Mouse (Mus musculus) limb, embryonic 14.5 days (tissue): ENCODE measurements around the gene Scrg1. TPM values are rescaled to one million over a fixed set of nuclear protein-coding genes. Genes with fewer than 3 reads are reported as not detected.
A peak's percentile ranks its signal among the peaks of the same experiment; 100 is the strongest.

ENCODE experiments used
- ATAC-seq: fragments of 200-750 bp; cut with Nextera tagmentation; 2 replicates; pipeline ENCODE4 v1.8.0; 2017; ENCODE audit warnings: low read depth, moderate number of reproducible peaks, moderate TSS enrichment; ENCODE audit not compliant: low FRiP score
- DNase-seq: peaks from one replicate; pipeline ENCODE4 v3.0.0-alpha.2; 2015; ENCODE audit warnings: low spot score
- H3K27ac ChIP-seq: fragments of 300-500 bp; sonication (generic); replicated peaks from 2 replicates; pipeline ENCODE4 v1.5.1; 2014; ENCODE audit warnings: low read depth, mild to moderate bottlenecking, low read length, moderate library complexity, mixed read lengths
- H3K27me3 ChIP-seq: fragments of 300-500 bp; sonication (generic); 2 replicates; pipeline ENCODE4 v1.6.1; 2014; ENCODE audit warnings: low read length, mixed read lengths; ENCODE audit not compliant: control insufficient read depth, insufficient read depth
- H3K36me3 ChIP-seq: fragments of 300-500 bp; sonication (generic); 2 replicates; pipeline ENCODE4 v1.6.1; 2014; ENCODE audit warnings: mild to moderate bottlenecking, low read length, moderate library complexity, mixed read lengths; ENCODE audit not compliant: control insufficient read depth, insufficient read depth
- H3K4me1 ChIP-seq: fragments of 300-500 bp; sonication (generic); 2 replicates; pipeline ENCODE4 v1.6.1; 2014; ENCODE audit warnings: antibody characterized with exemption, low read length, mixed read lengths; ENCODE audit not compliant: control insufficient read depth, insufficient read depth
- H3K4me2 ChIP-seq: fragments of 300-500 bp; sonication (generic); replicated peaks from 2 replicates; pipeline ENCODE4 v1.6.1; 2014; ENCODE audit warnings: low read depth, mild to moderate bottlenecking, low read length, moderate library complexity; ENCODE audit not compliant: severe bottlenecking
- H3K4me3 ChIP-seq: fragments of 300-500 bp; sonication (generic); replicated peaks from 2 replicates; pipeline ENCODE4 v1.5.1; 2014; ENCODE audit warnings: low read length
- H3K9ac ChIP-seq: fragments of 300-500 bp; sonication (generic); 2 replicates; pipeline ENCODE4 v1.6.1; 2014; ENCODE audit warnings: mild to moderate bottlenecking, low read depth, low read length, moderate library complexity; ENCODE audit not compliant: severe bottlenecking
- H3K9me3 ChIP-seq: fragments of 300-500 bp; sonication (generic); 2 replicates; pipeline ENCODE4 v1.6.1; 2016; ENCODE audit warnings: low read length; ENCODE audit not compliant: control insufficient read depth
- POLR2A ChIP-seq: fragments of 200-500 bp; IDR thresholded peaks from 2 replicates; pipeline ENCODE4 v1.8.0; 2012; ENCODE audit warnings: inconsistent platforms, mild to moderate bottlenecking, moderate library complexity, borderline replicate concordance; ENCODE audit not compliant: insufficient read depth, insufficient read length; ENCODE audit errors: extremely low read depth
- WGBS: fragments of 180-500 bp; shearing (Covaris S2); extraction: QIAGEN DNeasy Blood & Tissue Kit; methylation state at CpG from one replicate; pipeline ENCODE4 v1.1.7; 2014; 5-methylcytosine and 5-hydroxymethylcytosine counted together
- polyA plus RNA-seq, 2 experiments: library from polyadenylated mRNA; depleted of rRNA in 1 of 2; stranded (reverse) in 1 of 2; unstranded in 1 of 2; fragments of >200 nt; fragmentation: Nextera tagmentation in 1 of 2; extraction: Ambion mirVana in 1 of 2; gene quantifications; 2 replicates each; pipeline versions ENCODE4 v1.2.1 to v1.2.3; 2012 to 2014

The Scrg1 gene
- polyA plus RNA-seq, 2 experiments: 24.1 to 39.5 TPM

DNA sequence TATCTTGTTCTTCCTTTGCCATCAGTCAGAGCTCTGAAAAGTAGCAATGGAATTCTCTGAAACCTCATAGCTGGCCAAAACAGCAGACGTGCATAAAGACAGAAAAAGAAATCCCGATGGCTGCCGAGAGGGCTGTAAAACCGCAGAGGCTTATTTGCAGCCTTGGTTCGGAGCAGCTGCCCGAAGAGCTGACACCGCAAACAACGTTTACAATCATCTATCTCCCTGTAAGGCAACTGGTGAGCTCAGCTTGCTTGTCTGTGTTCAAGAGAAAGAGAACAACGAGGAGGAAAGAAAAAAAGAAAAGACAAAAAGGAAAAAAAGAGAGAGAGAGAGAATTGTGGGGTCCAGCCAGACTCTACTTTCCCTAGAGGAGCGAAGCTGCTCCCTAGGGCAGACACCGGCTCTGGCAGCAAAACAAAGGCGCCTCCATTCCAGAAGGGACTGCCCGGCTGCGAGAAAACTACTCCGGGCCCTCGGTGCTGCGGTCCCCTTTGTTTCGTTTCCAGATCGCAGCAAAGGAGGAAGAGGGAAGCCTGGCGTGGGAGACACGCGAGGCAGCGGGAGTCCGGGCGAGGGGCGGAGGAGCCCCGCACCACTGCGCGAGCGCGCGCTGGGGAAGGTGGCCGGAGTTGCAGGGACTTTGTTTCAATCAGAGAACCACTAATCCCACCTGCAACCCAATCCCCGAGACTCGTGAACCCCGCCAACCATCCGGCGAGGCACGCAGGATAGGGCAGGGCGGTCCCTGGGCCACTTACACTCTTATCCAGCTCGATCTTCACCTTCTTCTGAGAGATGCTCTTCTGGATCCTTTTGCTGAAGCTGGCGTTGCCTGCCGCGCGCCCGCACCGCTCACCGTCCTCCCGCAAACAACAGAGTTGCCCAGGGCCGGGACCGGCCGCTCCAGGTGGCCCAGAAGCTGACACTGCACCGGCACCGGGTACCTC lies 31.0 kb downstream of the Scrg1 start:
- H3K27me3 ChIP-seq: no peaks in the 10 kb centered on the region
- H3K36me3 ChIP-seq: peaks cover 15% of the 10 kb centered on the region
- peak overlapping the region; percentile 90 for H3K4me3 ChIP-seq
- no peaks in the 10 kb centered on the region for H3K9me3 ChIP-seq
- ATAC-seq (peak; percentile 19), DNase-seq (peak; percentile 65)
- no peak for TF ChIP-seq POLR2A
- peak overlapping the region; percentile 70 for H3K9ac ChIP-seq
- 0% methylated on average over 46 of the region's 54 CpGs for WGBS
- H3K27ac ChIP-seq: peak overlapping the region; percentile 92
- peaks cover 6% of the 10 kb centered on the region for H3K4me1 ChIP-seq
- H3K4me2 ChIP-seq: peak overlapping the region; percentile 93

DNA sequence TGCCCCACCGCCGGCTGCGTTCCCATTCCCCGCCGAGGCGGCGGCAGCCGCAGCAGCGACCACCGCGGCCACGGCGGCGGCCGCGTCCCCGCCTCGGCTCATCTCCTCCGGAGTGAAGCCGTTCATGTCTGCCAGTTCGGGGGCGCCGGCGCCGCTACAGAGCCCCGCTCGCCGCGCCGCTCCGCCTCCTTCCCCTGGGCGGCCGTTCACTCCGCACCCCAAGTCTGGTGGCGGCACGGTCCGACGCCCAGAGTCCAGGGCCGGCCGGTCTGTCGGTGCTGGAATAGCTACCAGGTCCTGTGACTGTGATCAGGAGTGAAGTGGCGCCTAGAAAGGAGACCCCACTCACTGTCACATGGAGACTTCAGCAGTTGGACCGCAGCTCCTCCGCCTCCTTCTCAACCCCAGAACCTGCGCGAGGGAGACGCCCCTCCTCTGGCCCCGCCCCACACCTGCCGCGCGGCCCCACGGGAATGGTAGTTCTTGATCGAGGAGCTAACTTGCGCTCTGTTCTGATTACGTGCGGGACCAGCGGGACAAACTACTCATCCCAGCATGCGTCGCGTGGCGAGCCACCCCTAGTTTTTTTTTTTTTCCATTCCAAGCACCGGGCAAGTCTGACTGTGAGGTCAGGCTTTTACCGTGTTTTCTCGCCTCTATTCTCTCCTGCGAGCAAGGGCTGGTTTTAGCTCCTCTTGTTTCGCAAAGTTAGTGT lies 31.9 kb downstream of the Scrg1 start, which contains the start of gene Sap30:
Gene Sap30, minus strand, starts transcription at position 420 of the 715 bp plus-strand sequence.
- under 1% methylated on average over 46 of the region's 66 CpGs for WGBS
- H3K27ac ChIP-seq: peak within 1 kb of the TSS; percentile 92
- H3K9ac ChIP-seq: peak within 1 kb of the TSS; percentile 70
- H3K4me2 ChIP-seq: peak within 1 kb of the TSS; percentile 93
- DNase-seq: peak; percentile 99
- H3K4me3 ChIP-seq: peak within 1 kb of the TSS; percentile 90
- peaks cover 6% of the 10 kb centered on the region for H3K4me1 ChIP-seq
- peaks cover 8% of the 10 kb centered on the region for H3K36me3 ChIP-seq
- H3K9me3 ChIP-seq: no peaks in the 10 kb centered on the region
- peak; percentile 64; the same call in 1 of the 2 replicates for TF ChIP-seq POLR2A
- ATAC-seq: peak; percentile 97
- H3K27me3 ChIP-seq: no peaks in the 10 kb centered on the region

DNA sequence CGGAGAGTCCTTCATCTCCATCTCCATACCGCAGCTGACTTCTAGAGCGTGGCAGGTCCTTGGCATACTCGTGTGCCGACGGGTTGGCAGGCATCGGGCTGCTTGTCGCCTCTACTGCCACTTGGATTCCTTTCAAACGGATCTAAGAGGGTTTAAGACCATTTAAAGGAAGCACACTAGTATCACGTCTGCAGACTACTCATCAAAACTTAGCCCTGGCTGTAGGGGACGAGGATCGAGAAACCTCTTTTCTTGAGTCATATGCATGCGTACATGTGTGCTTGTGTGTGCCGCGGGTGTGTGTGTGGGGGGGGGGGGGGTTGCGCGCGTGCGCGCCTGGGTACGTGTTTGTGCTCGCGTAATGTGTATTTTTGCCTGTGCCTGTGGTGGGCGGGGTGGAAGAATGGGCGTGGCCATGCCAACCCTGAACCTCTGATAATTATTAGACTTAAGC lies 32.6 kb downstream of the Scrg1 start:
- peaks cover 4% of the 10 kb centered on the region; the same call in 1 of the 2 replicates for H3K36me3 ChIP-seq
- TF ChIP-seq POLR2A: 0 out of 2 replicates have a peak, but pooled peaks have one; percentile 21
- H3K4me2 ChIP-seq: peak overlapping the region; percentile 93
- H3K27ac ChIP-seq: peak overlapping the region; percentile 86
- under 1% methylated on average over 22 of the region's 25 CpGs for WGBS
- no peaks in the 10 kb centered on the region for H3K9me3 ChIP-seq
- ATAC-seq: peak; percentile 34; the same call in 1 of the 2 replicates
- DNase-seq: peak; percentile 50
- no peaks in the 10 kb centered on the region for H3K27me3 ChIP-seq
- peaks cover 6% of the 10 kb centered on the region for H3K4me1 ChIP-seq
- peak overlapping the region; percentile 70 for H3K9ac ChIP-seq
- H3K4me3 ChIP-seq: peak overlapping the region; percentile 90

DNA sequence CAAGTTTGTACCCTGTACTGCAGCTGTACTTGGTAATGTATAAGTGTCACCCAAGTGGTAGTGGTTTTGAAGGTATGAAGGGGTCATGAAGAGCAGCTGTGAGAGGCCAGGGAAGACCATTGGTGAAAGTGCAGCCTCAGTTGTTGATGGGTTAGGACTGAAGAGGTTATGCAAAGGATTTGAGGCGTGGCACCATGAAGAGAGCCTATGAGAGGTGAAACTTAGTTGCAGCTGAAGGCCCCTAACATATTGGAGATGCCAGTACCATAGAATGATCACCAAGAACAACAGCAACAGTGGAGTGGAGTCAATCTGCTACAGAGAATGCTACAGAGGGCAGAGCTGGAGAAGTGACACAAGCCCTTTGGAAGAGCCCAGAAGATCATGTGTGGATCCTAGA lies 33.6 kb downstream of the Scrg1 start:
- Histone ChIP-seq H3K27me3 (no peaks in the 10 kb centered on the region), H3K9ac (no peak overlapping the region), H3K27ac (no peak overlapping the region), H3K9me3 (no peaks in the 10 kb centered on the region), H3K4me2 (no peak overlapping the region), H3K4me3 (no peak overlapping the region), H3K36me3 (no peaks in the 10 kb centered on the region), H3K4me1 (peaks cover 6% of the 10 kb centered on the region)
- no peak for TF ChIP-seq POLR2A
- WGBS: 90% methylated on average over 1 of the region's 1 CpGs
- DNase-seq (no peak), ATAC-seq (no peak)

DNA sequence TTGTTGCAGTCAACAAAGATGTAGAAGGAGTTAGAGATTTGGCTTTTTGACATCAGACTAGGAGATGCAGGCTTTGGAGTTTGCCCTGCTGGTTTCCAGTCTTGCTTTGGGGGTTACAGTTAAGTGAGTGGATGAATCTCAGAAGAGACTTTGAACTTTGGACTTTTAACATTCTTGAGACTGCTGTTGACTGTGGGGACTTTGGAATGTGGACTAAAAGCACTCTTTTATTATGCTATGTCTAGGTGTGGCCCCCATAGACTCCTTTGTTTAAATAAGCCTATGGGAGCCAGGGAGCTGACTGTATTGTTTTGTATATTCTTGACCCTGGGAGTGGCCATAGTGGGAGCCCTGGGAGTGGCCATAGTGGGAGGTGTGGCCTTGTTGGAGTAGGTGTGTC lies 34.2 kb downstream of the Scrg1 start:
- Histone ChIP-seq H3K4me2 (no peak overlapping the region), H3K27me3 (no peaks in the 10 kb centered on the region), H3K4me1 (peaks cover 6% of the 10 kb centered on the region), H3K9ac (no peak overlapping the region), H3K9me3 (no peaks in the 10 kb centered on the region), H3K36me3 (no peaks in the 10 kb centered on the region), H3K4me3 (no peak overlapping the region), H3K27ac (no peak overlapping the region)
- DNase-seq: no peak
- TF ChIP-seq POLR2A: no peak
- no peak for ATAC-seq
